Comparison of ENCODE assay signal across 8 mouse cellular contexts in the genomic region with DNA sequence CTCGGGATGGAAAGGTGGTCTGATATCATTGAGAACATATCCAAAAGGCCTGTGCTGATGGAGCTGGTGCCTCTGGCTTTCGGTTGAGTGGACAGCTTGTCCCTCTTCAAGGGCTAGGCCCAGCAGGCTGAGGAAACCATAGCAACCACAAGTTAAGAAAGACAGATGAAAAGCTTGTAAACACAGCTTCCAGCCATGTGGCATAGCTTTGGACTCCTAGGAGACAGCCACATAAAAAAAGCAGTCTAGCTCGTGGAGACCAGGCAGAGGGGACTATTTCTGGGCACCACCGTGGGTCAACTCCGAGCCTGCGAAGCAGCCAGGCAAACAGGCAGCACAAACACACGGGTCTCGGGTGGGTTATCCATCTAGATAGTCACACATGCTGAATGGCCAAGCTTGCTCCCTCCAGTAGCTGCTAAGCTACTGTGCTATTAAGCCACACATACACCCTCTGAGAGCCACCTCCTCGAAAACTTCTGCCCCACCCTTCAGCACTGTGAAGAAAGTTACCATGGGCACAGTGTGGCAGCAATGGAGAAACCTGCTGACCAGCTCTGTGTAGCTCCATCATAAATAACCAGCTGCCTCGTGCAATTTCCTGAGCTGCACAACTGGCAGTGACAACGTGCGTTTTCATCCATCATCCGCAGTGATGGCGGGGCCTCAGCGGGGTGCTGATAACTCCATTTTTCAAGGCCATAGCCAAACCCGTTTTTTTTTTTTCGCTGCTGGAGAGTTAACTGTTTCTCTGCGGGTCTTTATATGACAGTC. TPM values are rescaled to one million over a fixed set of nuclear protein-coding genes. Genes with fewer than 3 reads are reported as not detected.
DNase-seq lines count a peak whose midpoint lies in the region; ATAC-seq and TF ChIP-seq lines count a peak whose summit lies in the region.

No protein-coding gene starts in this region.

- WGBS in heart, postnatal 0 days = 34% methylated on average over 18 of the region's 18 CpGs
- 38% methylated on average over 18 of the region's 18 CpGs for WGBS in heart, adult 2 months
- WGBS in hindbrain, embryonic 10.5 days = 22% methylated on average over 18 of the region's 18 CpGs
- 38% methylated on average over 18 of the region's 18 CpGs for WGBS in limb, embryonic 11.5 days
- WGBS in olfactory bulb, adult 2 months = 28% methylated on average over 18 of the region's 18 CpGs

- no peak for TF ChIP-seq EP300 in heart, postnatal 0 days (IDR thresholded peaks at IDR 0.05; ENCODE audit: low read depth)
- TF ChIP-seq EP300 in heart, adult 2 months (IDR thresholded peaks at IDR 0.05; ENCODE audit: insufficient read depth, low read depth, low read length) = no peak

- 0 out of 2 replicates have a peak, but pooled peaks have one; percentile 14 for ATAC-seq in heart, postnatal 0 days (ENCODE audit: insufficient read depth, low read depth)
- peak; percentile 69 for ATAC-seq in limb, embryonic 11.5 days (ENCODE audit: insufficient number of reproducible peaks, low FRiP score, low TSS enrichment, low read depth)

- no peaks in the 10 kb centered on the region for H3K27me3 ChIP-seq in heart, postnatal 0 days (ENCODE audit: control insufficient read depth, insufficient read depth, low read length)
- H3K27me3 ChIP-seq in heart, adult 2 months (ENCODE audit: control insufficient read depth, insufficient read depth, low read length) = no peaks in the 10 kb centered on the region
- no peaks in the 10 kb centered on the region for H3K27me3 ChIP-seq in hindbrain, embryonic 10.5 days (ENCODE audit: insufficient read depth, poor library complexity, severe bottlenecking)
- H3K27me3 ChIP-seq in limb, embryonic 11.5 days (ENCODE audit: control insufficient read depth, insufficient read depth, low read length) = no peaks in the 10 kb centered on the region

- DNase-seq in heart, postnatal 0 days (ENCODE audit: low spot score) = no peak
- no peak for DNase-seq in heart, adult 2 months
- DNase-seq in embryo, embryonic 10 days (ENCODE audit: low spot score) = peak; percentile 85
- peak; percentile 80 for DNase-seq in hindbrain, embryonic 10.5 days (ENCODE audit: low spot score)
- peak; percentile 64 for DNase-seq in limb, embryonic 11.5 days (ENCODE audit: low spot score)
- DNase-seq in urinary bladder, postnatal 14 days (ENCODE audit: low spot score) = no peak
- DNase-seq in cerebellum, adult 9-10 months = no peak

- H3K9ac ChIP-seq in heart, postnatal 0 days (replicated peaks; ENCODE audit: low read depth, low read length) = no peak overlapping the region
- H3K9ac ChIP-seq in heart, adult 2 months (ENCODE audit: low read depth, low read length) = no peak overlapping the region
- no peak overlapping the region for H3K9ac ChIP-seq in limb, embryonic 11.5 days (ENCODE audit: low read length)

- no peak for TF ChIP-seq CTCF in heart, postnatal 0 days (IDR thresholded peaks at IDR 0.05; ENCODE audit: low read depth)
- TF ChIP-seq CTCF in heart, adult 2 months (IDR thresholded peaks at IDR 0.05) = no peak
- no peak for TF ChIP-seq CTCF in olfactory bulb, adult 2 months (IDR thresholded peaks at IDR 0.05; ENCODE audit: insufficient read depth, low read depth, low read length)

- H3K4me2 ChIP-seq in heart, postnatal 0 days (ENCODE audit: low read depth, low read length) = no peak overlapping the region
- H3K4me2 ChIP-seq in limb, embryonic 11.5 days (ENCODE audit: low read depth, severe bottlenecking) = no peak overlapping the region

- no peaks in the 10 kb centered on the region for H3K4me1 ChIP-seq in heart, postnatal 0 days (ENCODE audit: control insufficient read depth, insufficient read depth)
- H3K4me1 ChIP-seq in heart, adult 2 months (ENCODE audit: control insufficient read depth, insufficient read depth, low read length) = no peaks in the 10 kb centered on the region
- peaks cover 70% of the 10 kb centered on the region for H3K4me1 ChIP-seq in hindbrain, embryonic 10.5 days (replicated peaks)
- H3K4me1 ChIP-seq in limb, embryonic 11.5 days (ENCODE audit: control insufficient read depth, insufficient read depth, low read length) = peaks cover 25% of the 10 kb centered on the region
- H3K4me1 ChIP-seq in olfactory bulb, adult 2 months (ENCODE audit: control insufficient read depth, insufficient read depth, low read length) = peaks cover 16% of the 10 kb centered on the region

- H3K4me3 ChIP-seq in heart, postnatal 0 days (ENCODE audit: low read depth, low read length) = no peak overlapping the region
- H3K4me3 ChIP-seq in heart, adult 2 months = no peak overlapping the region
- H3K4me3 ChIP-seq in hindbrain, embryonic 10.5 days = peak overlapping the region; percentile 37
- no peak overlapping the region for H3K4me3 ChIP-seq in limb, embryonic 11.5 days (ENCODE audit: low read depth, low read length)
- no peak overlapping the region for H3K4me3 ChIP-seq in olfactory bulb, adult 2 months (ENCODE audit: insufficient read depth, low read depth, low read length)

- intact Hi-C loops in heart, adult 2 months (cut with DNase I) = no loop called here

- no peak for TF ChIP-seq POLR2A in heart, adult 2 months (IDR thresholded peaks at IDR 0.05; ENCODE audit: insufficient read depth, low read depth, low read length)
- no peak for TF ChIP-seq POLR2A in olfactory bulb, adult 2 months (IDR thresholded peaks at IDR 0.05; ENCODE audit: insufficient read depth, low read depth, low read length)

- no peaks in the 10 kb centered on the region for H3K9me3 ChIP-seq in heart, postnatal 0 days (replicated peaks; ENCODE audit: control insufficient read depth, low read length)
- no peaks in the 10 kb centered on the region for H3K9me3 ChIP-seq in hindbrain, embryonic 10.5 days
- no peaks in the 10 kb centered on the region for H3K9me3 ChIP-seq in limb, embryonic 11.5 days (ENCODE audit: control insufficient read depth, low read length)

- no peaks in the 10 kb centered on the region for H3K79me2 ChIP-seq in heart, adult 2 months (replicated peaks; ENCODE audit: control insufficient read depth, insufficient read depth, low read length)

- no peak overlapping the region for H3K27ac ChIP-seq in heart, postnatal 0 days (ENCODE audit: low read depth)
- H3K27ac ChIP-seq in heart, adult 2 months = no peak overlapping the region
- peak overlapping the region; percentile 93 for H3K27ac ChIP-seq in hindbrain, embryonic 10.5 days
- H3K27ac ChIP-seq in limb, embryonic 11.5 days (replicated peaks; ENCODE audit: low read depth, low read length) = peak overlapping the region; percentile 60; the same call in 1 of the 2 replicates
- H3K27ac ChIP-seq in olfactory bulb, adult 2 months (ENCODE audit: insufficient read depth, low read depth, low read length) = peak overlapping the region; percentile 28; the same call in 1 of the 2 replicates

- H3K36me3 ChIP-seq in heart, postnatal 0 days (replicated peaks; ENCODE audit: control insufficient read depth, insufficient read depth, low read length) = no peaks in the 10 kb centered on the region
- H3K36me3 ChIP-seq in heart, adult 2 months (ENCODE audit: control insufficient read depth, insufficient read depth, low read length) = no peaks in the 10 kb centered on the region
- H3K36me3 ChIP-seq in hindbrain, embryonic 10.5 days = no peaks in the 10 kb centered on the region
- H3K36me3 ChIP-seq in limb, embryonic 11.5 days (ENCODE audit: control insufficient read depth, insufficient read depth, low read length) = no peaks in the 10 kb centered on the region

RNA-seq across cellular contexts. Expression of gene Srgap3, which starts 26.0 kb away (rescaled TPM):
- total RNA-seq in heart, postnatal 0 days (2014; rRNA removed; ENCODE audit: low replicate concordance) = 0.70 TPM in 1 of 2 replicates, not detected in the other
- polyA plus RNA-seq in heart, postnatal 0 days (2015; fragmentation: Nextera tagmentation; extraction: Ambion mirVana) = 0.19 and 0.33 TPM in 2 replicates
- 1 to 10 TPM in 1 of 2 experiments, under 1 TPM in 1; 0.42 to 1.4 TPM for total RNA-seq in heart, adult 2 months (2021)
- polyA plus RNA-seq in heart, adult 2 months (2012; rRNA removed) = 0.61 and 0.82 TPM in 2 replicates
- 28.0 and 34.7 TPM in 2 replicates for polyA plus RNA-seq in hindbrain, embryonic 10.5 days (2016; fragmentation: Nextera tagmentation; extraction: Ambion mirVana)
- polyA plus RNA-seq in limb, embryonic 11.5 days (2014; fragmentation: Nextera tagmentation; extraction: Ambion mirVana) = 4.8 and 5.3 TPM in 2 replicates
- polyA plus RNA-seq in olfactory bulb, adult 2 months (2012; ENCODE audit: insufficient read depth, insufficient read length, low replicate concordance, missing spikeins) = 68.5 and 77.3 TPM in 2 replicates

Comparison
In these comparisons a context has a peak if more than half of its experiments do, and no peak if none do; other contexts are left out.
1. DNase-seq: peak in embryo, embryonic 10 days (single experiment), hindbrain, embryonic 10.5 days (single experiment) and limb, embryonic 11.5 days (single experiment); none in heart, postnatal 0 days (single experiment), heart, adult 2 months (0 of 2), urinary bladder, postnatal 14 days (single experiment) and cerebellum, adult 9-10 months (single experiment).
2. H3K27ac ChIP-seq: peak in hindbrain, embryonic 10.5 days (single experiment), limb, embryonic 11.5 days (single experiment) and olfactory bulb, adult 2 months (single experiment); none in heart, postnatal 0 days (single experiment) and heart, adult 2 months (single experiment).